Mouse (Mus musculus) retina, adult 2 months (tissue): ENCODE data around the gene Nxpe3.
"Not testable (repeated sequence)": the region's sequence is repeated elsewhere in the genome, so short reads cannot be mapped to it uniquely, and the experiment has no call there.

Experiments
- DNase-seq: peaks from one replicate; pipeline ENCODE4 v3.0.0-alpha.2; 2012; ENCODE audit warnings: low read depth, low spot score

Nxpe3 gene

DNA sequence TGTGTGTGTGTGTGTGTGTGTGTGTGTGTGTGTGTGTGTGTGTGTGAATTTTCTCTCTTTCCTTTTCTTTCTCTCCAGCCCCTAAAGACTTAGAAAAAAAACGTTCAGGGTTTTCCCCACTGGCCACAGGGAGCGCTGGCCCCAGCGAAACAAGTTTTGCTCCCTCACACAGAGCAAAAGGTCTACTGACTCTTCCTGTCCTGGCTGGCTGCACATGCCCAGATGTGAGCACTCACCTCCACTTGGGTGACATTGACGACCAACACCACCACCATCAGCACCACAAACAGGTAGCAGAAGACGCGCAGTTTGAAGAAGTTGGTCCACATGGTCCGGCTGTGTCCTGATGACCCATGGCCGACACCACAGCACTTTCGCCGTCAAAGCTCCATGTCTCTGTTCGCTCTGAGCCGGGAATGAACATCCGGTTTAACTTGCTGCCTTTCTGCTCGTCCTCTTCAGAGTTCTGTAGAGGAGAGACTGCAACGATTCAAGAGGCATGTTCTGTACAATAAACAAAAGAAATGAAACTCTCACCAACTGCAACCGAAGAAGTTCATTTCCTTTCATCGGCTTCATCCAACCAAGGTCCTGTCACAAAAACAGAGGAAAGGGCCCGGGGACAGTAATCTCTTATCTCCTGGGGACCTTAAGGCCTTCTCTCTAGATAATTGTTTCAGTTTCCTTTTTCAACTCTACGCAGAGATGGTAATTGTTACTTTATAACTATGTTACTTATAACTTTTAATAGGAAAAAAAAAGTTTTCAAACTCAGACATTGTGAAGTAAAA, 4.5 kb downstream of the Nxpe3 start:
- DNase-seq: no peak

DNA sequence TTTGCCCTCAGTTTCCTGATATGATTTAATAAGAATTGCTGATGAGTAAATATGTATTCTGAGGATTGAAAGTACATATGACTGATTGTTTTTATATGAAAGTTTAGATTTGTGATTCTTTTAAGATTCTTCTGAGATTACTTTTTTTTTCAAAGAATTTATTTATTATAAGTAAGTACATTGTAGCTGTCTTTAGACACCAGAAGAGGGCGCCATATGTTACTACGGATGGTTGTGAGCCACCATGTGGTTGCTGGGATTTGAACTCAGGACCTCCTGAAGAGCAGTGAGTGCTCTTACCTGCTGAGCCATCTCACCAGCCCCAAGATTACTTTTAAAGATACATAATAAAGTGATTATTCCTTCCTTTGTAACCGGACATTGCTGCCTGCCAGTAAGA, 5.6 kb downstream of the Nxpe3 start:
- no peak for DNase-seq

DNA sequence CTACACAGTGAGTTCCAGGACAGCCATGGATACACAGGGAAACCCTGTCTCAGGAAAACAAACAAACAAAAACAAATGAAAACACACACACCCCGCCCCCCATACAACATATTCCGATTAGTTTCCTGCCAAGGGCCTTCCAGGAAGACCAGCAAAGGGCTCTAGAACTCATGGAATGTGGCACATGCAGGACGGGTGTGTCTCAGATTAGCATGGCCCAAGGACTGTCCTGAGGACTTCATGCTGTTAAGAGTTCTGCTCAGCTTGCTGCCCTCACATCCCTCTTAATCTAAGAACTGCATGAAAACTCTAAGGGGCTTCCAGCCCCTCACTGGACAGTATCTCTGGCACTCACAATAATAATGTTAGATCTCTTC, 6.5 kb downstream of the Nxpe3 start:
- DNase-seq: no peak

DNA sequence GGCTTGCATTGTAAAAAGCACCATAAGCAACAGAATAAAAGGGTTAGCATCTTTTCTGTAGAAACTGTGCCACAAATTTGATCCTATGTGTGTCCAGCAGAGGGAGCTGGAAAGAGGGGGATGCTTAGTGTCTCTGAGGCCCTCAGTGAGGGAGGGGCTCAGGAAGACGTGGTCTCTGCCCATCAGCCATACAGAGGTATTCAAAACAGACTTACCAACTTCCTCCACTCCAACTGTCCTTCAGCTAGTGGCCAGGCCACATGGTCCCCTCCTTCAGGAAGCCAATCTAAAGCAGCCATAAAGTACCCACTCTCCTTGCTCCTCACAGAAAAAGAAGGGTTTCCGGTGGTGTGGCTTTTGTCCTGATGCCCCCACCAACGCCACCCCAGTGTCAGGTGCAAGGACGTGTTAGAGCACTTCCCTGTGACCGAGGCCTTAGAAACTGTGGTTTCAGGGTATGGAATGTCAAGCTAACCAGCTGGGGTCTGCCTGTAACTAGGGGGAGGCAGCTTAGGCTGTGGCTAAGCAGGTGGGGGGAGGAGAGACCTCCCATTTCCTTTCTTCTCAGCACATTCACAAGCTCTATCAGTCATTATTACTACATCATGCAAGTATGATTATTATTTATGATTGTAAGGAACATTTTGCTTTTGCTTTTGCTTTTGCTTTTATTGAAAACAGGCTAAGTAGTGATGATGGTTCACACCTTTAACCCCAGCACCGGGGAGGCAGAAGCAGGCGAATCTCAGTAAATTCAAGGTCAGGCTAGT, 7.1 kb downstream of the Nxpe3 start:
- DNase-seq: no peak

DNA sequence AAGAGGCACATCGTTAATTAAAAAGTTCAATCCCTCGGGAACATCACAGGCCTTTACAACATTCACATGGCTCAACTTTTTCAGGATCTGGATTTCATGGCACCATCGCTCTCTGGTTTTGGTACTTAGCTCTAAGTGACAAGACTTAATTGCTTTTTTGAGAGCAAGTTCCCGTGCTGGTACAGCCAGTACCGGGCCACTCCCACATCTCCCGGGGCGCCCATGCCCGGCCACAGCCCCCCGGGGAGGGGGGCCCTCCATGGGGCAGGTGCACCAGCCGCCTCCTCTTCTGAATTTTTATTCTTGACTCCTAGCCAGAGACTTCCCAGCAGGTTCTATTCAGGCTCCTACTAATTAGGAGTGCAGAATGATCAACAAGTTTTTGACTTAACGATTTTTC, 10.8 kb downstream of the Nxpe3 start:
- DNase-seq: no peak

DNA sequence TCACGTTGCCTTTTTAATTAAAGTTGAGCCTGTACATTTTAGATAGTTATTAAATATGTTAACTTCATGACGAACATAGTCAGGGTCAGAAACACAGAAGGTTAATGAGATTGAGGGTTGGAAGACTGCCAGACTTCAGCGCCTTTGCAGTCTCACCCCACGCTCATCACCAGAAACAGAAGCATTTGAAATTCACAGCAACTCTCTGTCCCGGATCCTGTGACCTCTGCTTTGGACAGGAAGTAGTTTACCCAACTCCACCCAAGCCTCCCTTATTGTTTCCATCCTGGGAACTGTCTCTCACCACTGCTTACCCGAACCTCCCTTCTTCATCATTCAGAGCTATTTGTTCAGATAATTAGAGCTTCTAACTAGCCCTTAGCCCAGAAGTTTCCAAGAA, 19.1 kb downstream of the Nxpe3 start:
- no peak for DNase-seq

DNA sequence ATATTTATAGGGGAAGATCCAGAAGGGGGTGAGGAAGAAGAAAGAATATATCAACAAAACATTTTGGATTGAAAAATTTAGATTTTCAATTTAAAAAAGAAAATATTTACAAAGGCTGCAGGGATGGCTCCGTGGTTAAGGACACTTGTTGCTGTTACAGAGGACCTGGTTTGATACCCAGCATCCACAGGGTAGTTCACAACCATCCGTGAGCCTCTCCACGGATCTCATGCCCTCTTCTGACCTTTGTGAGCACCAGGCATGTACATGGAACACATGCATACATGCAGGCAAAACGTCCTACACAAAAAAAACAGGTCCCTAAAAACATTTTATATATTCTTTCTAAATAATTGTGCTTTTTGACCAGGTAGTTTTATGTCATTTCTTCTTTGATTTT, 31.3 kb downstream of the Nxpe3 start:
- no peak for DNase-seq

DNA sequence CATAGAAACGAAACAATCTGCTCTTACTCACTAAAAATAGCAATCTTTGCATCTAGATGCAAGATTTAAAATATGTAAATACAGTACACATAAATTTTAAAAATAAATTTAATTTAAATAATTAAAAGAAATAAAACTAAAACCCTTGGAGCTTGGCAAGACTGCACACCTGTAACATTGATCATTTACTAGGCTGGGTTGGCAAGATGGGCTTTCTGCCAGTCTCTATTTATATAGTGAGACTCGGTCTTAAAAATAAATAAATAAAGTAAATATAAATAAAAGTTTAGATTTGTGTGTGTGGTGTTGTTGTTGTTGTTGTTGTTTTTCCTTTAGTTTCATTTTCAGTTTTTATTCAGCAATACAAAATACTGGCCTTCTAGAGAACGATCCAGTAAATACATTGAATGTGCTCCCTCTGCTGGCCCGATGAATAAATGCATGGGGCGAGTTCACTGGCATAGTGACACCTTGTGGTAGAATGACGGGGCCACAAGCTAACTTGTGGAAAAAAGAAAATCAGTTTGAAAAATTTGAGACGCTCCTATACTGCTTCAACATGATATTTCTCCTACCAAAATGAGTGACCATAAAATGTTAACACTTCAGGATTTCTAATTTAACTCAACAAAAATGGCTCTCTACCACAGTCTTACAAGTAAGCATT, 31.8 kb downstream of the Nxpe3 start:
- DNase-seq: peak; percentile 41

DNA sequence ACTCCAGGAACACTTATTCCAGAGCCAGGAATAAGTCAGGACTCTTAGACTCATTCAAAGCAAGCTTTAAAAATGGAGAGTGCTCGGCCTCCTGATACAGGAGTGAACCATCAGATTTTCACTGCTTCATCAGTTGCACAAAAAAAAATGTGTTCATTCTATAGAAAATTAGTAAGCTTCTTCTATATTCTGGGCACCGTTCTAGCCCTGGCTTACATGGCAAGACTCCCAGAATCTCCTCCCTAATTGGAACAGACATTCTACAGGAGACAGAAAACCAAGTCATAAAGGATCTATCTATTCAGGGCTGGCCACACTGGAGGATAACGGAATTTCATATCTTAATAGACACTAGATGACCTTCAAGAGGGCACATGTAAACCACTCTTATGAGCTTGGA, 34.0 kb downstream of the Nxpe3 start:
- DNase-seq: no peak

DNA sequence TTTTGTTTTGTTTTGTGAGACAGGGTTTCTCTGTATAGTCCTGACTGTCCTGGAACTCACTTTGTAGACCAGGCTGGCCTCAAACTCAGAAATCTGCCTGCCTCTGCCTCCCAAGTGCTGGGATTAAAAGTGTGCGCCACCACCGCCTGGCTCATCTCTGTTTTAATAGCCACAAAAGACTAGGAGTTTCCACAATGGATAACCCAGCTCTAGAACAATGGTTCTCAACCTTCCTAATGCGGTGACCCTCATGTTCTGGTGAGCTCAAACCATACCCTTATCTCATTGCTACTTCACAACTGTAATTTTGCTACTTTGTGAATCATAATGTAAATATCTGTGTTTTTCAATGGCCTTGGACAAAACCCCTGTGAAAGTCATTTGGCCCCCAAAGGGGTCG, 35.7 kb downstream of the Nxpe3 start:
- not testable (repeated sequence) for DNase-seq

DNA sequence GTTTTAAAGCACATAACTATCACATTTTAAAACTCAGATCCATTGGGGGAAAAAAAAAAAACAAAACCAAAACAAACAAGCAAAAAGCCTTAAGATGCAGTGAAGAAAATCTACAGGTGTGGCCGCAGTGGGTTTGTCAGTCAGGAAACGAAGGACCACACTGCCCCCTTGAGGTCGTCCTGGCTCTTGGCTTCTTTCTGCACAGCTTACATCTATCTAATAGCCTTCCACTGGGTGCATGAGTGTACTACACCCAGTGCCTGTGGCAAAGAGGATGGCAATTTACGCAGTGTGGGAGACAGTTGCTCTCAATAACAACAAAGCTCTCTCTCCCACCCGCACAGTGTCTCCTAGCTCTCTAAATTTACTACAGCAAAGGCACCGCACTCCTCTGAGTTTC, 36.6 kb downstream of the Nxpe3 start:
- DNase-seq: peak; percentile 48

DNA sequence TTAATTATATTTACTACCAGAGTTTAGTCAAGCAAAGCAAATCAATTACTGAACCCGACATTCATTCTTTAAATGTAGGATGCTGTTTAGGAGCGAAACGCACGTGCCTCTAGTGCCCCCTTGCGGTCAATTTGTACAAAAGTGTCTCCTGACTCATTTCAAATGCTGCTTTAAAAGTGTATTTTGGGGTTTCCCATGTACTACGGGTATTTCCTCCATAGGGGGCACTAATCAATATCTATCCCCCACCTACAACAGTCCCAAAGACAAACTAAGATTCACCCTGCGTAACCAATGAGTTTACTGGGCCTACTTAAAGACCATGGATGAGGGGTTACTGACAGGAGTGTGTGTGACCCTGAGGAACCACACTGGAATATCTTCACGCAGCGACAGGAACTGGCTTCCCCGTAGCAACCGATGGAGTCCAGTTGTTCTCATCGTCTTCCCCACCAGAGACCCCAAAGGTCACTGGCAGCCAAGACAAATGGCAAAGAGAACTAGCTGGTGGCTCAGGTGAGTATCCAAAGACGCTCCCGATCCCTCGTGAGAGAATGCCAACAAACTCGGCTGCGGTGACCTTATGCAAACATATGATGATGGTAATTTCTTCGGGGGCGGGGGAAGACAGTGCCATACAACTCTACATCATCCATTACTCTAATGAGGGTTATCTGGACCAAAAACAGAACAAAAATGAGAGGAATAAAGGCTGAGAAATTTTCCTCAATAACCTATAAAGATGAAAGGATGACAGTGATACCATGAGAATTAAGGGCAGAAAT, 42.0 kb downstream of the Nxpe3 start:
- peak; percentile 65 for DNase-seq

DNA sequence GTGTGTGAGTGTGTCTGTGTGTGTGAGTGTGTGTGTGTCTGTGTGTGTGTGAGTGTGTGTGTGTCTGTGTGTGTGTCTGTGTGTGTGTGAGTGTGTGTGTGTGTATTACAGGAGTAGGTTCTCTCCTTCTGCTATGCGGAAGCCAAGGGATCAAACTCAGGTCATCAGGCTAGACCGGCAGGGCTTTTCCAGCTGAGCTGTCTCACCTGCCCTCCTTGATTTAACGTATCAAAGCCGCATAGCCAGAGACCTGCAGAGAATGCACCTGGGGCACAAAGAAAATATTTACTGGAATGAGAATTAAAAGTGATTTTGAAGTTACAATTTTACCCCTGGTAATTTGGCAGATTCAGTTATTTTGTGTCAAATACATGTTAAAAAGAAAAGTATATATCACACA, 42.6 kb downstream of the Nxpe3 start:
- DNase-seq: no peak

DNA sequence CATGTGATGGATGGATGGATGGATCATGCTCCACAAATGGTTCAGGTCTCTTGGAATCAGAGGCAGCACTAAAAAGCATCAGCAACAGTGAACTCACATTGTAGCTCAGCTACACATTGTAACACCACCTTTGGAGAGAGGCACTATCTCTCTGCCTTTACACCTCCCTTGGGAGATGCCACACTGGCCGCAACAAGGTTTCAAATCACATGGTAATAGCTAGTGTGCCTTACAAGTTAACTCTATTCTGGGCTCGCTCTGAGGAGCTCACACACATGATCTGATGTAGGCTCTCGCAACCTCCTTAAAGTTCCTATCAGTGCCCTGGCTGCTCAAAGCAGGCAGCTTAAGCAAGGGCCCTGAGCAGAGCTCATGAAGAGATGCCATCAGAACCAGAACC, 44.6 kb downstream of the Nxpe3 start:
- DNase-seq: no peak

DNA sequence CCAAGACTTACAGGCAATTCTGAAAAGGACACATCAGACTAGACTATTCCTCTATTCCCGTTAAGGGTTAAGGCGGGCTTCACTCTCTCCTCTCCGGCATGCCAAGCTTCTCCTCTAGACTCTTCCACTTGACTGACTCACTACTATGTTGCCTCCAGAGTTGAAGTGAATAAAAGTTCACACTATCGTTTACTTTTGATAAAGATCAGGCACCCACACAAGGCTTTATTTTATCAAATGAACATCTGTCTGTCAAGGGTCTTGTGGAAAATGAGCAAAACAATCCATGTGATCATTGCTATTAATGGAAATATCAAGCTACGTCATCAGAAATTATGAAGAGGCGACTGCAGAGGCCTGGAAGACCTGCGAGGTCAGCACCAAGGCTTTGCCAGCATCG, 47.4 kb downstream of the Nxpe3 start:
- DNase-seq: no peak

DNA sequence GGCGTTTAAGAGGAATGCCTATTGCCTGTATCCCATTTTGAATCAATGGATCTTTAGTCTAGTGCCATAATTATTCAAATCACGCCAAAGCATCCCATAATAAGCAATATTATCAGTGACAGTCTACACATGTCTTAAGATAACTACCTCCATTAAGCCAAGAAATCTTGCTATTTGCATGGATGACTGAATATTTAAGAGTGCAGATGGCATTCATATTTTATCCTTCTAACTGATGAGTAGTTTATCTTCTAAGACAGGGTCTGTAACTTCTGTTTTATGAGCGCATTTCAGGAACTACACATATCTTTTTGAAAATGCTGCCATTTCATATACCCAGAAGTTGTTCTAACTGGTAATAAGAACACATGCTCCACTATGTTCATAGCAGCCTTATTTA, 50.2 kb downstream of the Nxpe3 start:
- DNase-seq: no peak

DNA sequence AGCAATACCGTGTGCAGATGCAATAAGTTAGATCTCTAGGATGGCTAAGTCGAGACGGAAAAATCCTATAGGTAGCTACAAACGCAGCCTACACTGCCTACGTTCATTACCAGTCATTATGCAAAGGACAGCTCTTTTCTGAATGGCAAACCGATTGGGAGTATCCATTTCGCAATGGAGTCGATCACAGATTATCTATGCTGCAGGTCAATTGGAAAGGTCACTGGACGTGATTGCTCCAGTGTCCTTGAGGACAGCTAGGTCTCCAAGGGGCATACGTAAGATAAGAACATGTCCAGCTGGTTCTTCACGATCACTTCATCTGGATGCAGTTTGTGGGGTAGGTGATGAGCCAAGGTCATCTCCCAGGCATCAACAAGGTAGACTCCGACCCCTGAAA, 51.2 kb downstream of the Nxpe3 start:
- DNase-seq: no peak

DNA sequence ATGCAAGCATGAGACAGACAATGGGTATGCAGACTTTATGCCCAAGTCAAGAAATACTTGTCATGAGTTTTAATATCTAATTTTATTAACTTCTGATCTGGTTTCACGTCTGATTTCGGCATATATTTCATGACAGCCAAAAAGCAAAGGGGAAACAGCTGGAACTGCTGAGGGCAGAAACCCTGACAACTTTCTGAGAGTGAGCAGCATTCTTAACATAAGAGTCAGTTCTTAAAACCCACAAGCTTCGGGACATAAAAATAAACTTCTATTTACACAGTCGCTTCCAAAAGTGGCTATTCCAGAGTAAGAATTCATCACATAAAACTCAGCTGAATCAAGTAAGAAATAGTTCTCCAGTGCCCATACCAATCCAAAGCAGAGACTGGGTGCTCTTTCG, 52.0 kb downstream of the Nxpe3 start:
- no peak for DNase-seq

DNA sequence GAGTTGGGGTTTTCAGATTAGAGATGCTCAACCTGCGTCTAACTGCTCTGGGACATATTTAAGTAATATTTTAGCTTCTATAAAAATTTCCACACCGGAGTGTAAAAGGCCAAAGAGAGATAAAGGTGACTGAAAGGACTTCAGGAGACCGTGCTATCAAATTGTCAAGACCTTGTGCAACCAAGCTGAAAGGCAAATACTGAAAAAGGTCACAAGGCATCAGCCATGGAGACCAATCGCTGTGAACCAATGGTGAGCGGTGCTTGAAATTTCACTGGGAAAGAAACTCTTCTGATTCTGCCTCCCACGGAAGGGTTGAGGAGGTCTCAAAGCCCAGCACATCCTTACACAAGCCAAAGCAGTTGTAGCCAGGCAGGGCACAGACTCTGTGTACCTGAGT, 53.6 kb downstream of the Nxpe3 start:
- no peak for DNase-seq

DNA sequence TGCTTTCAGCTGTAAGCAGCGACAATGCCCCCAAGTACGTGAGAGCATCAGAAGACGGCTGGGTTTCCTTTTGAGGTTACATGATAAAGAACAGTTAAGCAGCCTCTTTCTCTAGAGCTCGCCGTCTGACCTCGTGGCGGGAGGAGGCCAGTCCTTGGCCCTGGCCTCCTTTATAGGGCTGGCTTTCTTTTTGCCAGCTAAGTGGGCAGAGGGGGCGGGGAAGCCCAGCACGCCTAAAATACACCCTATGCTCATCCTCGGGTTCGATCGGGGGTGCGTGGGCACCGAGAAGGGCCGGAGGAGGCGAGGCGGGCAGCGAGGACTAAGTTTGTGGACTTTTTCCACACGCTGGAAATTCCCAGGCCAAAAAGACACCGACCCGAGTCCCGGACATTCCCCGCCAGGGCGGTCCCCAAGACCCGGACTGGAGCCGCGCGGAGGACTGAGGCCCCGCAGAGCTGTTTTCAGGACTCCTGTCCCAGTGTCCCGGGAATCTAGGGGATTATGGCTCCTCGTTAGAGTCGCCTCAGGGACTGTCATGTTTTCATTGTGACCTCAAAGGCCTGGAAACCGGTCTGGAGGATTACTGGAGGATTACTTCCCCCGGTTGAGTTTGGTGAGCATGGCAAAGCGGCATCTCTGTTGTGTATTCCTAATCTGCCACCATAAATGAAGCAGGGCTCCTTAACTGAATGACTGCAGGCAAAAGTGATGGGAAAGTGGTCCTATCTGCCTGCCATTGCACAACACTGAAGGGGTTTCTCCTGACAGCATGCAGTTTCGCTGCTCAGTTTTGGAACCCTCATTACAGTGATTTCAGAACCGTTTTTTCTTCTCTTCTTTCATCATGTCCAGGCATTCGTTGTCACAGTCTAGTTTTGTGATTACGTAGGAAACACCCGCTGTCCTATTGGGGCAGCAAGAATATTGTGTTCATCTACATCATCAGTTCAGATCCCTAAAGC, 56.3 kb downstream of the Nxpe3 start, which contains the start of gene Nfkbiz:
Nfkbiz (minus strand) TSS at position 390 of the 965 bp plus-strand sequence.
- peak; percentile 74 for DNase-seq

DNA sequence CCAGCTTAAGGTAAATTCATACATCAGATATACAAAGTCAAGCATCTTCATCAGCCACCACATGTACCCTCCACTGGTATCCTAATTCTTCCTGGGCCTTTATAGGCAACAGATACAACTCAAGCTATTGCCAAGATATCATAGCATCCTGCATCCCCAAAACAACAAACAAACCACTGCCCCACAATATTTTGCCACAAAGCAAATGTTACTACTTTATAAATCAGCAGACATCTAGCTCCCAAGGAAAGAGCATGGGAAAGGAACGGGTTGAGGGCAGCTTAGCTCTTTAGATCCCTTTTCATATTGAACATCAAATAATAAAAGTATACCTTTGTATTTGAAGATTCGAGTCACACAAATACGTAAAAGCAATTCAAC, 57.0 kb downstream of the Nxpe3 start:
- no peak for DNase-seq
